ENCODE assay signal across 8 mouse cellular contexts in genomic region chr1:51915051-51915575, GRCm38 (mm10). TPM values are rescaled to one million over a fixed set of nuclear protein-coding genes. Genes with fewer than 3 reads are reported as not detected.
A peak's percentile ranks its signal among the peaks of the same experiment; 100 is the strongest.
DNase-seq lines count a peak whose midpoint lies in the region; ATAC-seq and TF ChIP-seq lines count a peak whose summit lies in the region.

No protein-coding gene starts in this region.

- DNase-seq in thymus, adult 2 months, result peak; percentile 19
- DNase-seq in thymus, postnatal 0 days (ENCODE audit: low spot score), result no peak
- DNase-seq in lung, embryonic 14.5 days, result peak; percentile 91
- DNase-seq in ovary, adult 18-20 months (ENCODE audit: low spot score), result peak; percentile 67
- DNase-seq in urinary bladder, postnatal 10 days (ENCODE audit: low spot score), result peak; percentile 19

- no peaks in the 10 kb centered on the region; the same call in 1 of the 2 replicates for H3K4me1 ChIP-seq in thymus, adult 2 months (replicated peaks; ENCODE audit: control insufficient read depth, insufficient read depth, low read length)
- H3K4me1 ChIP-seq in embryonic facial prominence, embryonic 13.5 days, result peaks cover 34% of the 10 kb centered on the region
- peaks cover 43% of the 10 kb centered on the region for H3K4me1 ChIP-seq in heart, embryonic 13.5 days
- H3K4me1 ChIP-seq in kidney, embryonic 16.5 days (ENCODE audit: insufficient read depth, low read length), result peaks cover 32% of the 10 kb centered on the region
- H3K4me1 ChIP-seq in lung, embryonic 14.5 days (ENCODE audit: insufficient read depth), result peaks cover 22% of the 10 kb centered on the region

- peak overlapping the region; percentile 62 for H3K4me2 ChIP-seq in embryonic facial prominence, embryonic 13.5 days
- H3K4me2 ChIP-seq in heart, embryonic 13.5 days, result peak overlapping the region; percentile 87
- H3K4me2 ChIP-seq in kidney, embryonic 16.5 days (replicated peaks; ENCODE audit: low read depth, low read length), result peak overlapping the region; percentile 71
- H3K4me2 ChIP-seq in lung, embryonic 14.5 days, result peak overlapping the region; percentile 64

- no peaks in the 10 kb centered on the region for H3K36me3 ChIP-seq in thymus, adult 2 months (ENCODE audit: control insufficient read depth, insufficient read depth, low read length)
- H3K36me3 ChIP-seq in embryonic facial prominence, embryonic 13.5 days, result peaks cover 11% of the 10 kb centered on the region; the same call in 1 of the 2 replicates
- peaks cover 4% of the 10 kb centered on the region for H3K36me3 ChIP-seq in heart, embryonic 13.5 days
- no peaks in the 10 kb centered on the region for H3K36me3 ChIP-seq in kidney, embryonic 16.5 days (ENCODE audit: insufficient read depth, low read length)
- H3K36me3 ChIP-seq in lung, embryonic 14.5 days (ENCODE audit: insufficient read depth), result peaks cover 6% of the 10 kb centered on the region; the same call in 1 of the 2 replicates

- 7% methylated on average over 33 of the region's 33 CpGs for WGBS in thymus, adult 2 months
- under 1% methylated on average over 33 of the region's 33 CpGs for WGBS in embryonic facial prominence, embryonic 13.5 days
- under 1% methylated on average over 33 of the region's 33 CpGs for WGBS in heart, embryonic 13.5 days
- WGBS in kidney, embryonic 16.5 days, result under 1% methylated on average over 32 of the region's 33 CpGs
- under 1% methylated on average over 33 of the region's 33 CpGs for WGBS in lung, embryonic 14.5 days

- TF ChIP-seq POLR2A in thymus, adult 2 months (IDR thresholded peaks at IDR 0.05; ENCODE audit: control insufficient read depth, extremely low read depth, insufficient read depth, low read length, poor library complexity), result no peak

- no peak for TF ChIP-seq CTCF in thymus, adult 2 months (IDR thresholded peaks at IDR 0.05; ENCODE audit: borderline replicate concordance, control insufficient read depth, extremely low read depth, insufficient read depth, low read length, poor library complexity)
- no peak for TF ChIP-seq CTCF in lung, embryonic 14.5 days (IDR thresholded peaks at IDR 0.05; ENCODE audit: low read depth)

- peak overlapping the region; percentile 96 for H3K9ac ChIP-seq in embryonic facial prominence, embryonic 13.5 days
- H3K9ac ChIP-seq in heart, embryonic 13.5 days, result peak overlapping the region; percentile 96
- H3K9ac ChIP-seq in kidney, embryonic 16.5 days (replicated peaks; ENCODE audit: low read length), result peak overlapping the region; percentile 98
- H3K9ac ChIP-seq in lung, embryonic 14.5 days, result peak overlapping the region; percentile 96

- ATAC-seq in embryonic facial prominence, embryonic 13.5 days (ENCODE audit: insufficient number of reproducible peaks, insufficient read depth, low FRiP score, low TSS enrichment, low read depth), result peak; percentile 92
- peak; percentile 48; the same call in 1 of the 2 replicates for ATAC-seq in heart, embryonic 13.5 days (ENCODE audit: extremely low read depth, insufficient number of reproducible peaks, low FRiP score, low TSS enrichment)
- ATAC-seq in kidney, embryonic 16.5 days (ENCODE audit: low FRiP score, low TSS enrichment), result peak; percentile 94
- ATAC-seq in lung, embryonic 14.5 days (ENCODE audit: insufficient read depth), result peak; percentile 88

- H3K27ac ChIP-seq in thymus, adult 2 months (ENCODE audit: control insufficient read depth, insufficient read depth, low read length), result no peak overlapping the region
- H3K27ac ChIP-seq in embryonic facial prominence, embryonic 13.5 days, result peak overlapping the region; percentile 97
- H3K27ac ChIP-seq in heart, embryonic 13.5 days (replicated peaks), result peak overlapping the region; percentile 88
- peak overlapping the region; percentile 93 for H3K27ac ChIP-seq in kidney, embryonic 16.5 days (ENCODE audit: low read length)
- peak overlapping the region; percentile 96 for H3K27ac ChIP-seq in lung, embryonic 14.5 days (ENCODE audit: low read depth)

- H3K27me3 ChIP-seq in thymus, adult 2 months (ENCODE audit: control insufficient read depth, insufficient read depth, low read length), result no peaks in the 10 kb centered on the region; the same call in 1 of the 2 replicates
- no peaks in the 10 kb centered on the region for H3K27me3 ChIP-seq in embryonic facial prominence, embryonic 13.5 days
- H3K27me3 ChIP-seq in heart, embryonic 13.5 days (replicated peaks), result no peaks in the 10 kb centered on the region
- no peaks in the 10 kb centered on the region for H3K27me3 ChIP-seq in kidney, embryonic 16.5 days (ENCODE audit: insufficient read depth, low read length)
- no peaks in the 10 kb centered on the region for H3K27me3 ChIP-seq in lung, embryonic 14.5 days (ENCODE audit: insufficient read depth, low read length)

- no peaks in the 10 kb centered on the region for H3K9me3 ChIP-seq in embryonic facial prominence, embryonic 13.5 days
- H3K9me3 ChIP-seq in heart, embryonic 13.5 days, result no peaks in the 10 kb centered on the region
- no peaks in the 10 kb centered on the region for H3K9me3 ChIP-seq in kidney, embryonic 16.5 days (ENCODE audit: low read length)
- H3K9me3 ChIP-seq in lung, embryonic 14.5 days (ENCODE audit: low read depth, low read length), result no peaks in the 10 kb centered on the region

- H3K4me3 ChIP-seq in thymus, adult 2 months (ENCODE audit: control insufficient read depth, insufficient read depth, low read length), result peak overlapping the region; percentile 34
- peak overlapping the region; percentile 84 for H3K4me3 ChIP-seq in embryonic facial prominence, embryonic 13.5 days
- H3K4me3 ChIP-seq in heart, embryonic 13.5 days, result peak overlapping the region; percentile 86
- peak overlapping the region; percentile 96 for H3K4me3 ChIP-seq in kidney, embryonic 16.5 days (ENCODE audit: low read length)
- H3K4me3 ChIP-seq in lung, embryonic 14.5 days (ENCODE audit: low read depth, low read length), result peak overlapping the region; percentile 88

RNA-seq across cellular contexts. Expression of gene Myo1b, which starts 0.8 kb away (rescaled TPM):
- 2.2 and 3.3 TPM in 2 replicates for polyA plus RNA-seq in thymus, adult 2 months (2012; rRNA removed)
- 20.0 and 22.1 TPM in 2 replicates for polyA plus RNA-seq in thymus, postnatal 0 days (2015; fragmentation: Nextera tagmentation; extraction: Ambion mirVana)
- 96.1 and 105 TPM in 2 replicates for polyA plus RNA-seq in embryonic facial prominence, embryonic 13.5 days (2015; fragmentation: Nextera tagmentation; extraction: Ambion mirVana)
- 33.5 and 33.7 TPM in 2 replicates for polyA plus RNA-seq in heart, embryonic 13.5 days (2015; fragmentation: Nextera tagmentation; extraction: Ambion mirVana)
- 68.3 and 68.8 TPM in 2 replicates for polyA plus RNA-seq in kidney, embryonic 16.5 days (2015; fragmentation: Nextera tagmentation; extraction: Ambion mirVana)
- polyA plus RNA-seq in lung, embryonic 14.5 days (2014; fragmentation: Nextera tagmentation; extraction: Ambion mirVana), result 117 and 118 TPM in 2 replicates

Comparison
In these comparisons a context has a peak if more than half of its experiments do, and no peak if none do; other contexts are left out.
1. H3K4me3 ChIP-seq: peak in every context shown above with its lines; median percentile 96 in kidney, embryonic 16.5 days; 88 in lung, embryonic 14.5 days; 86 in heart, embryonic 13.5 days; 84 in embryonic facial prominence, embryonic 13.5 days; 34 in thymus, adult 2 months.